Mouse (Mus musculus): ENCODE measurements at regions not wholly inside any gene's neighbourhood (a gene's known extent, or its start where the extent isn't known, plus 50 kb on each side); places are given as distances from the start of the nearest gene placed in this dataset.

DNA sequence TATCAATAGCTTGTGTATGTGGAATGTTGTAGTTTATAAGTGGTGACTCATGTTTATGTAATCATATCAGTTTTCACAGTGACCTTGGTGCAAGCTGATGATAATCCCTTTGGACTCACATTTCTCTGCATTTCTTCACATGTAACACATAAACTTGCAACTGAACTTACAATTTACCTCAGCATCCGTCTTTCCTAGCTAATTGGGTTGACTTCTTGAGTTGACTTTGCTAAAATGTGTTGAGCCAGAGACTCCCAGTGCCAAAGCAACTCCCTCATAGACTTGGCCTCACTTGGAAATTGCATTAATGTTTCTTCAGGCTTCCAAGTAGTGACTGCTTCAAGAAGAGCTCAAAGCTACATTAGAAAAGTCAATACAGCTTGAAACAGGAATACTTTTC, 172.4 kb downstream of the Rdh14 start:
- Histone ChIP-seq H3K4me1 (ENCODE audit: control insufficient read depth, insufficient read depth, low read length) (no peaks in the 10 kb centered on the region), H3K27ac (ENCODE audit: insufficient read depth, low read length) (no peak overlapping the region), H3K4me3 (ENCODE audit: low read depth, low read length) (no peak overlapping the region), H3K9me3 (replicated peaks; ENCODE audit: control insufficient read depth, insufficient read depth, low read length, poor library complexity, severe bottlenecking) (no peaks in the 10 kb centered on the region), H3K36me3 (ENCODE audit: control insufficient read depth, insufficient read depth, low read length, poor library complexity, severe bottlenecking) (no peaks in the 10 kb centered on the region), H3K27me3 (ENCODE audit: control insufficient read depth, insufficient read depth, low read length, poor library complexity, severe bottlenecking) (no peaks in the 10 kb centered on the region), H3K9ac (ENCODE audit: low read depth, poor library complexity, severe bottlenecking) (no peak overlapping the region)
- TF ChIP-seq CTCF (IDR thresholded peaks at IDR 0.05; ENCODE audit: low read depth, low read length) (no peak), EP300 (IDR thresholded peaks at IDR 0.05; ENCODE audit: insufficient read depth, low read depth, low read length) (no peak), POLR2A (IDR thresholded peaks at IDR 0.05; ENCODE audit: insufficient read depth, low read length) (no peak)

DNA sequence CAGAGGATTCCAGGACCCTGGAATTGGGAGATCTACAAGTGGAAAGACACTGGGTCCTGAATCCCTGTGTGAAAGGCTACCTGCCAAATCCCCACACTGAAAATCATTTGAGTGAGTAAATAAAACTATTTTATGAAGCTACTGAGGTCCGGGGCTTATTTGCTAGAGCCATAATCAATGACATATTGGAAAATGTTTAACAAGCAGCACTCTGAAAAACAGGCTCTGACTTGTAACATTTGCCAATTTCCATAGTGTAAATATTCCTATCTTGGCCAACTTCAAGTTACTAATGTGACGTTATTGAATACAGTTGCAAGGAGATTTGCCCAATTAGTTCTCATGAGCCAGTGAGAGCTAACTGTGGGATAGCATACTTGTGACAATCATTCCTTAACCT, 177.3 kb downstream of the Rdh14 start:
- Histone ChIP-seq H3K9me3 (replicated peaks; ENCODE audit: control insufficient read depth, insufficient read depth, low read length, poor library complexity, severe bottlenecking) (no peaks in the 10 kb centered on the region), H3K4me3 (ENCODE audit: low read depth, low read length) (no peak overlapping the region), H3K27me3 (ENCODE audit: control insufficient read depth, insufficient read depth, low read length, poor library complexity, severe bottlenecking) (no peaks in the 10 kb centered on the region), H3K36me3 (ENCODE audit: control insufficient read depth, insufficient read depth, low read length, poor library complexity, severe bottlenecking) (no peaks in the 10 kb centered on the region), H3K27ac (ENCODE audit: insufficient read depth, low read length) (no peak overlapping the region), H3K4me1 (ENCODE audit: control insufficient read depth, insufficient read depth, low read length) (no peaks in the 10 kb centered on the region), H3K9ac (ENCODE audit: low read depth, poor library complexity, severe bottlenecking) (no peak overlapping the region)
- TF ChIP-seq POLR2A (IDR thresholded peaks at IDR 0.05; ENCODE audit: insufficient read depth, low read length) = no peak
- no peak for TF ChIP-seq CTCF (IDR thresholded peaks at IDR 0.05; ENCODE audit: low read depth, low read length)
- no peak for TF ChIP-seq EP300 (IDR thresholded peaks at IDR 0.05; ENCODE audit: insufficient read depth, low read depth, low read length)

DNA sequence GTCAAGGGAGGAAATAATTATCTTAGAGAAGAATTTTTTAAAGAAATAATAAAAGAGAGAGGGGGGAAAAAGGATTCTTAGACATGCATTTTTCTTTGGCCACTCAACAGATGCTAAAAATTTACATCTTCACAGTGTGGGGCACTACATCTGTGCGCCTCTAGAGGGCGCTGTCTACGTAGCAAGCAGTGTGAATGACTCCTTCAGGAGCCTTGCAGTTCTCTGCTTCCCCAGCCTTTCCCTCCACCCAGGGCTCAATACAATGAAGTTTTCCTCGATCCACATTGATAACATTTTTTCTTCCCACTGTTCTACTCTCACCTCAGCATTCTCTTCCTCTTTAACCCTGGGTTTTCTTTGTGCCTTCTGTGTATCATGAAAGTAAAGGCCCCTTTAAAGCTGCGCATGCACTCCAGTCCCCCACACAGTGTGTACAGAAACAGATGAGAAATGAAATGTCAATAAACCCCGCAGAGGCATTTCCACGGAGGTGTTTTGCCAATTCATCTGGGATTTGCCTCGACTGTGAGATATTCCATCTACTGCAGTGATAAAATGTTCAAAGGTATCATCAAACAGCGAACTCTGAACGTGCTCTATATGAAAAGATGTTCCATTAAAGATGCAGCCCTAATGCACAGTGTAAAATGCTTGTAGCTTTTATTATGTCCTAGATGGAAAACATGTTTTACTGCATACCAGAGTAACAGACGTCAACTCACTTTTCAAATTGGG, 181.2 kb downstream of the Rdh14 start:
- no peaks in the 10 kb centered on the region for H3K4me1 ChIP-seq (ENCODE audit: control insufficient read depth, insufficient read depth, low read length)
- H3K4me3 ChIP-seq (ENCODE audit: low read depth, low read length) = no peak overlapping the region
- no peaks in the 10 kb centered on the region for H3K36me3 ChIP-seq (ENCODE audit: control insufficient read depth, insufficient read depth, low read length, poor library complexity, severe bottlenecking)
- no peaks in the 10 kb centered on the region for H3K9me3 ChIP-seq (replicated peaks; ENCODE audit: control insufficient read depth, insufficient read depth, low read length, poor library complexity, severe bottlenecking)
- TF ChIP-seq CTCF (IDR thresholded peaks at IDR 0.05; ENCODE audit: low read depth, low read length) = peak; percentile 65
- TF ChIP-seq POLR2A (IDR thresholded peaks at IDR 0.05; ENCODE audit: insufficient read depth, low read length) = no peak
- no peaks in the 10 kb centered on the region for H3K27me3 ChIP-seq (ENCODE audit: control insufficient read depth, insufficient read depth, low read length, poor library complexity, severe bottlenecking)
- no peak overlapping the region for H3K27ac ChIP-seq (ENCODE audit: insufficient read depth, low read length)
- no peak overlapping the region for H3K9ac ChIP-seq (ENCODE audit: low read depth, poor library complexity, severe bottlenecking)

DNA sequence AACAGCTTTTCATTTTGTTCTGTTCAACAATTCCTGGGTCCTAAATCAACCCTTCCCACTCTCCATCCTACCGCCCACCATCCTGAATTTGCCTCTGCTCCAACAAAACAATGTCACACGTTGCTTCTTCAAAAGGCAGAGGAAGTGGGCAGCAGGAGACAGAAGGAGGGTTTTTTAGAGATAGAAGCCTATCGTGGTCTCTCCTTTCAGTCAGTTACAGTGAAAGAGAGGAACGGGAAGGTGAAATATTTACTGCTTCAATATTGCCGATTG, 181.7 kb downstream of the Rdh14 start:
- no peaks in the 10 kb centered on the region for H3K4me1 ChIP-seq (ENCODE audit: control insufficient read depth, insufficient read depth, low read length)
- no peak overlapping the region for H3K27ac ChIP-seq (ENCODE audit: insufficient read depth, low read length)
- no peak overlapping the region for H3K4me3 ChIP-seq (ENCODE audit: low read depth, low read length)
- no peaks in the 10 kb centered on the region for H3K36me3 ChIP-seq (ENCODE audit: control insufficient read depth, insufficient read depth, low read length, poor library complexity, severe bottlenecking)
- no peaks in the 10 kb centered on the region for H3K27me3 ChIP-seq (ENCODE audit: control insufficient read depth, insufficient read depth, low read length, poor library complexity, severe bottlenecking)
- H3K9ac ChIP-seq (ENCODE audit: low read depth, poor library complexity, severe bottlenecking) = no peak overlapping the region
- TF ChIP-seq CTCF (IDR thresholded peaks at IDR 0.05; ENCODE audit: low read depth, low read length) = no peak
- no peak for TF ChIP-seq EP300 (IDR thresholded peaks at IDR 0.05; ENCODE audit: insufficient read depth, low read depth, low read length)
- no peak for TF ChIP-seq POLR2A (IDR thresholded peaks at IDR 0.05; ENCODE audit: insufficient read depth, low read length)
- H3K9me3 ChIP-seq (replicated peaks; ENCODE audit: control insufficient read depth, insufficient read depth, low read length, poor library complexity, severe bottlenecking) = no peaks in the 10 kb centered on the region

DNA sequence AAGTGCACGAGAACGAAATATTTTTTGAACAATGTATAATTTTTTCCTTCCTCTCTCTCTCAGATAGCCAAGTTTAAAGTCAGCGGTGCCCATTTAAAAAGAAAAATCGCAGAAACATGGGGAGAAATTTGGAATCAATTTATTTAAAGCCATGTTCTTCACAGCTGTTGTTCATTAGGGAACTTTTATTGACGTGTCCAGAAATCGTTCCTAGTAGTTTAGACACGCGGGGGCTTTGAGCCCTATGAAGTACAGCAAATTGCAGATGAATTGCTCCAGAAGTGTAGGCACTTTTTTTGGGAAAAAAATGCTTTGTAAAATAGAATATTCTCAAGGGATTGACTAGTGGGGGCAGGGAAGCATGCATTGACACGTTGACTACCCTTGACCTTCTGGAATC, 182.8 kb downstream of the Rdh14 start:
- Histone ChIP-seq H3K27ac (ENCODE audit: insufficient read depth, low read length) (no peak overlapping the region), H3K4me3 (ENCODE audit: low read depth, low read length) (no peak overlapping the region), H3K27me3 (ENCODE audit: control insufficient read depth, insufficient read depth, low read length, poor library complexity, severe bottlenecking) (no peaks in the 10 kb centered on the region), H3K4me1 (ENCODE audit: control insufficient read depth, insufficient read depth, low read length) (no peaks in the 10 kb centered on the region), H3K9me3 (replicated peaks; ENCODE audit: control insufficient read depth, insufficient read depth, low read length, poor library complexity, severe bottlenecking) (no peaks in the 10 kb centered on the region), H3K9ac (ENCODE audit: low read depth, poor library complexity, severe bottlenecking) (no peak overlapping the region), H3K36me3 (ENCODE audit: control insufficient read depth, insufficient read depth, low read length, poor library complexity, severe bottlenecking) (no peaks in the 10 kb centered on the region)
- no peak for TF ChIP-seq EP300 (IDR thresholded peaks at IDR 0.05; ENCODE audit: insufficient read depth, low read depth, low read length)
- TF ChIP-seq CTCF (IDR thresholded peaks at IDR 0.05; ENCODE audit: low read depth, low read length) = no peak
- TF ChIP-seq POLR2A (IDR thresholded peaks at IDR 0.05; ENCODE audit: insufficient read depth, low read length) = no peak

DNA sequence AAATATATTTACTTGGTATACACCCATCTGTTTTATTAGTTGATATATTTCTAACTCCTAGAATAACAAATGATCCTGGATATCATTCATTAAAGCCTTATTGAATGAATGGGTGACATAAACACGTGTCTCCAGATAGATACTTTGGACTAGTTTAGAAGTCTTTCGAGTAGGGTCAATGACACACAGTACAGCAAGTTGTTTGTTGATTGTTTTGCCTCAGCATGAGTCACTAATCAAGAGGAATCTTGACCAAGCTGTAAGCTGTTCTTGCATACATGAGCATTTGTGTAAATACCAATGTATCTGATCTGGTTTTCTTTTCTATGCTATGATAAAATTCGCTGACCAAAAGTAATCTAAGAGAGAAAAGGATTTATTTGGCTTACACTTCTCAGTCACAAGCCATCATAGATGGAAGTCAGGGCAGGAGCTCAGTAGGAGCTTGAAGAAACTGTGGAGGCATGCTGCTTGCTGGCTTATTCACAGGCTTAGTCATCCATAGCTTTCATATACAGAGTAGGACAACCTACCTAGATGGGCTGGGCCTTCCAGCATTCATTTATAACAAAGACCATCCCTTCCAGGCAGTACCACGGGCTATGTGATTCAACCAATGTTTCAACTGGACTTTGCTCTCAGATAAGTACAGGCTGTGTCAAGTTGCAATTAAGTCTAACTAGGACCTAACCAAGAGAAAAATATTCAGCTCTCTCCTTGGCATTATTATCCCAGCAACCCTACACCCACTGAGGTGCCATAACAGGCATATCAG, 192.5 kb downstream of the Rdh14 start:
- no peaks in the 10 kb centered on the region for H3K9me3 ChIP-seq (replicated peaks; ENCODE audit: control insufficient read depth, insufficient read depth, low read length, poor library complexity, severe bottlenecking)
- no peaks in the 10 kb centered on the region for H3K4me1 ChIP-seq (ENCODE audit: control insufficient read depth, insufficient read depth, low read length)
- no peaks in the 10 kb centered on the region; the same call in 1 of the 2 replicates for H3K27me3 ChIP-seq (ENCODE audit: control insufficient read depth, insufficient read depth, low read length, poor library complexity, severe bottlenecking)
- no peak for TF ChIP-seq EP300 (IDR thresholded peaks at IDR 0.05; ENCODE audit: insufficient read depth, low read depth, low read length)
- TF ChIP-seq POLR2A (IDR thresholded peaks at IDR 0.05; ENCODE audit: insufficient read depth, low read length) = no peak
- TF ChIP-seq CTCF (IDR thresholded peaks at IDR 0.05; ENCODE audit: low read depth, low read length) = no peak
- H3K4me3 ChIP-seq (ENCODE audit: low read depth, low read length) = no peak overlapping the region
- no peak overlapping the region for H3K9ac ChIP-seq (ENCODE audit: low read depth, poor library complexity, severe bottlenecking)
- H3K27ac ChIP-seq (ENCODE audit: insufficient read depth, low read length) = no peak overlapping the region
- H3K36me3 ChIP-seq (ENCODE audit: control insufficient read depth, insufficient read depth, low read length, poor library complexity, severe bottlenecking) = no peaks in the 10 kb centered on the region
